Mouse (Mus musculus): Measurements from ENCODE around the gene Cacna2d2. TPM values are rescaled to one million over a fixed set of nuclear protein-coding genes. Genes with fewer than 3 reads are reported as not detected.

The Cacna2d2 gene
- under 1 TPM; 0.15 to 0.65 (median 0.41) TPM for total RNA-seq (2022)

DNA sequence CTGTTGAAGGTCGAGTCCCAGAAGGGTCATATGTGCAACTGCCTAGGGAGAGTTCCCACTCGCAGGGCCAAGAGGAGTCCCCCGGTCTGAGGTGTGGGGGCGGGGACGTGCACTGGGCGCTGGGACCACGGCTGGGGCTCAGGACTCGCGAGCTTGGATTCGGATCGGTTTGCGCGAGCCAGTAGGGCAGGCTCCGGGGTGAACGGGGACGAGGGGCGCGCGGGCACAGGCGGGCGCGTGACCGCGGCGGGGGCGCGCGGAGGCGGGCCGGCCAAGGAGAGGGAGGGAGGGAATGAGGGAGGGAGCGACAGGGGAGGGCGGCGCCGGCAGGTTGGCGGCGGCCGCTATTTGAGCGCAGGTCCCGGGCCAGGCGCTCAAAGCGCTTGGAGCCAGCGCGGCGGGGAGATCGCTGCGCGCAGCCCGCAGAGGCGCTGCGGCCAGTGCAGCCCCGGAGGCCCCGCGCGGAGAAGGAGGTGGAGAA, at the start of gene Cacna2d2:
Gene Cacna2d2, plus strand, starts transcription at position 122 of the 481 bp plus-strand sequence.
- peak; percentile 22 to 42 for DNase-seq (ENCODE audit: low spot score in 2 of 2)

- no peak for DNase-seq (ENCODE audit: low spot score in 2 of 2)
Measured at GRCm38 (mm10) chr9:107354826-107355225, 44.6 kb upstream of the Cacna2d2 start.

- DNase-seq (ENCODE audit: low spot score in 2 of 2): peak; percentile 44 to 52
Measured at GRCm38 (mm10) chr9:107355870-107356765, 43.3 kb upstream of the Cacna2d2 start.

- DNase-seq (ENCODE audit: low spot score in 2 of 2): peak; percentile 57
Measured at GRCm38 (mm10) chr9:107357651-107358050, 41.8 kb upstream of the Cacna2d2 start.

DNA sequence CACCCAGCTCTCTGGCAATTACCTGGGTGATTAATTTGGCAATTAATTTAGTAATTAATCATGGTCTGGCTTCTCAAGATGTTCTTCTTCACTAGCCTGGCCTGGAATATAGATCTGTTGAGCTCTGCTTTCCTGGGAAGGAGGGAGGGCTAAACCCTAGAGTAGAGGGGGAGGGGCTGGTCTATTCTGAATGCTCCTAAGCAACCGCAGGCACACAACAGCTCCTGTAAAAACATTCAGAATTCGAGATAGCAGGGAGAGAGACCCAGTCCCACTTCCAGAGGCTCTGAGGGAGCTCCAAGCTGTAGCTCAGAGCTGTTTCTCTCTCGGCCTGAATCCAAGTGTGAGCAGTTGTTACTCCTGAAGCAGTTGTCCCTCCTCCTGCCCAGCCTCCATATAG, 38.4 kb upstream of the Cacna2d2 start:
- no peak for DNase-seq (ENCODE audit: low spot score in 2 of 2)

DNA sequence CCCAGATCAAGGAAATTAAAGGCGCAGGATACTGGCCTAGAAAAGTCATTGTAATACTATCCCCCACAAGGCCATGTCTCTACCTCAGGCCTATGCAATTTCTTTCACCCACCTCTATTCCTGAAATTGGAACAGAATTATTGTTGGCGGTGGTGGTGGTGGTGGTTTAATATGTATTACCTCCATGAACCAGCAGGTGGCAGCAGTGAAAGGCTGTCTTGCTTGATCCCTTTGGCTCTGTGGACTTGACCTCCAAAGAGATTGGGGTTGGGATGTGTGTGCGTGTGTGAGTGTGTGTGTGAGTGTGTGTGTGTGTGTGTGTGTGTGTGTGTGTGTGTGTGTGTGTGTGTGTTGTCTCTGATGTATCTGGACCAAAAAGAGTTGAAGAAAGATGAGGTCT, 32.8 kb upstream of the Cacna2d2 start:
- DNase-seq (ENCODE audit: low spot score in 2 of 2): no peak

DNA sequence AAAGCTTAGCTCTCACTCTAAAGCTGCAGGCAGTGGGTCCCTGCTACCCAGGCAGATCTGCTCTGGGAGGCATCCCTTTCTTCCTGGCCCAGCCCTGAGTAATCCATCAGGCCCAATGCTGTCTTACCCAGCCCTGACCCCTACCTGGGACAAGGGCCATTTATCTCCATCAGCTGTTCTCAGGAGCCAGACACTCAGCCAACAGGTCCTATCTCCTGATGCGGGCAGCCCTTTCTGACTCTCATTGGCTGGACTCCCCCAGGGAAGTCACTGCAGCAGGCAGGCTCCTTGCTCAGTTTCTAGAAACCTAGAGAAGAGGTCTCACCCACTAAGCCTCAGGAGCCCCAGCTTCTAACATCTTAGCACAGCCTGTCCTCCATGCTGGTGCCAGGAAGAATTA, 31.1 kb upstream of the Cacna2d2 start:
- no peak for DNase-seq (ENCODE audit: low spot score in 2 of 2)

DNA sequence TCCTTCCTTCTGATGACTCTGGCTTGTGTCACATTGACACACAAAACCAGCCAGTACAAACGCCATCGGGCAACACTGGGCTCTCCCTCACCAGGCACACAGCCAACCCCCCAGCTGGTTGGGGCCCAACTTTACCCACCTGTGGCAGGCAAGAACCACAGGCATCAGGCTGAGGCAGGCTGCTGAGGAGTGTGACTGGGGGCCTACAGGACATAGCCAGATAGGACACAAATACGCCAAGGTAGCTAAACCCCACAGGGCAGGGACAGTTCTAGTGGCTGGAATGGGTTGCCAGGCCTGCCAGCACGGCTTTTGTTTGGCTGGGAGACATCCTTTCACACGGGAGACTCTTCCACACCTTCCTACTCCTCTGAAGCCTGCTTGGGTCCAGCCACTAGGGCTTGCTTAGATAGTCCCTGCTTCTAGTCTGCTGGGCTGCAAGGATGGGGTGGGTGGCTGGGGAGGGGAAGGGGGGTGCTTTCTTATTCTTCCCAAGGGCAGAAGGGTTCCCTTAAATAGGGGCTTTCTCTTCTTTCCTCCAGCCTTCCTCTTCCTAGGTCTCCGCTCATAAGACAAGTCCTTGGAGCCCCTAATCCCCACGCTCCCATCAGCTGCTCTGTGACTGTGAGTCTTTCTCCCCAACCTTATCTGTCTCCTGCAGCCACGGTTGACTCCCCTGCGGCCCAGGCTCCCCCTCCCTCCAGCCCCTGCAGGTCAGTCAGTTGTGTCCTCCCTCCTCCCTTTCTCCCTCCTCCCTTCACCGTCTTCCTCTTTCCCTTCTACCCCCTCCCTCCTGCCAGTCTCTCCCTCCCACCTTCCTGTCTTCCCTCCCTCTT, 29.9 kb upstream of the Cacna2d2 start:
- no peak for DNase-seq (ENCODE audit: low spot score in 2 of 2)

DNA sequence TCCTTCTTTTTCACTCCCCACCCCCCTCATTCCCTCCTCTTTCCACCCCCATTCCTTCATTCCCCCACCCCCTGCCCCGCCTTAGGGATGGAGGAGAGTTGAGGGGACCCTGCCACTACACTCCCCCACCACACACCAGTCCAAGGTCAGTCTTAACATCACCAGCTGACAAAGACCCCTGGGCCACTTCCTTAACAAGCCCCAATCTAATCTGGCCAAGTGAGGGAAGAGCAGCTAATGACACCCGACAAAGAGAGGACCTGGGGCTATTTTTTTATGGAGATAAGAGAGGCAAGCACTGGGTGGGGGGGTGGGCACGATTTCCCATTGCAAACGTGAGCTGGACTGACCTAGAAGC, 29.3 kb upstream of the Cacna2d2 start:
- DNase-seq (ENCODE audit: low spot score in 2 of 2): no peak

GRCm38 (mm10) chr9:107372441-107372840, 27.0 kb upstream of the Cacna2d2 start:
- no peak for DNase-seq (ENCODE audit: low spot score in 2 of 2)

DNA sequence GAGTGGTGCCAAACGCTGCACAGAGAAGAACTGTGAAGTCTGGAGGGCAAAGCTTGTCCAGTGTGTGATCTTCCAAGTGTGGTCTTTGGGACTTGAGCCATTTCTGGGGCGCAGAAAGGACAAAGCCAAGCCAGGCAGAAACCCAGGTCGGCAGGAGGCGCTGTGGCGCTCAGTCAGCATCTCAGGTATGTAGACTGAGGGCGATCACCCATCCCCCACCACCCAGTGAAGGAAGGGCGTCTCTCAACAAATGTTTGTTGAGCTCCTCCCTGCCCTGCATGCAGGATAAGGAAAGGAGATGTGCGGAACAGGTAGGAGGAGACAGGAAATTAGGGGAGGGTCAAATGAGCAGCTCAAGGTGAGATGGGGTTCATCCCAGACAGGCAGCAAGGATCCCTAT, 24.8 kb upstream of the Cacna2d2 start:
- DNase-seq (ENCODE audit: low spot score in 2 of 2): no peak

DNA sequence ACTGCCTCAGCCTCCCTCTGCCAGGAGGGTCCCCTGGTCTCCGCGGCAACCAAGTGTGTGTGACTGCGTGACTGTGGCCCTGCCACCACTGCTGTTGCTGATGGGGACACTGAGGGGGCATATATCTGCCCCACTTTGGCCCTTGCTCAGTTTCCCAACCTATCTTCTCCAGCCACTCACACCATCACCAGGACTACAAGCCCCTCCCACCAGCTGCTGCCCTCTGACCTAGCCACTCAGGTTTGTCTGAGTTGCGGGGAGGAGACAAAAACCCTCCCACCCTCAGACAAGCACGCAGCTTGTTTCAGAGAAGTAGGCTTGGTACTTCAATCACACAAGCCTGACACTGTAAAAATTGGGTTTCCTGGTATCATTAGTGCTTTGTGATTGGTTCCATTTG, 24.0 kb upstream of the Cacna2d2 start:
- DNase-seq (ENCODE audit: low spot score in 2 of 2): no peak

GRCm38 (mm10) chr9:107377961-107378512, 21.4 kb upstream of the Cacna2d2 start:
- DNase-seq (ENCODE audit: low spot score in 2 of 2): no peak

DNA sequence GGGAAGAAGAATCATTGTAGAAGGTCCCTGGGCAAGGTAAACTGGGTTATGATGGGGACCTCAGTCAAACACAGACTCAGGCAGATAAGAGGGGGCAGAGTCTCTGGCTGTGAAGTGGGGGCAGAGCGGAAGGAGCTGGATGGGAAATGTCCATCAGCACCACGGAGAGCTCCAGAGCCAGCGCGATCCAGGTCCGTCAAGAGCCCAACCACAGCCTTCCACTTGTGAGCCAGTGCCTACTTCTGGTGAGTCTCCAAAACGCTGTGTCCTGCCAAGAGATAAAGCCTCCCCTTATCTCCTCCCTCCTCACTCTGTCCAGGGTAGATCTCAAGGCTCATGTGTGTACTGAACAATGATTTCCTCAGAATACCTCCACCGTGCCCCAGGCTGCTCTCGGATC, 17.7 kb upstream of the Cacna2d2 start:
- no peak for DNase-seq (ENCODE audit: low spot score in 2 of 2)

GRCm38 (mm10) chr9:107384396-107384795, 15.0 kb upstream of the Cacna2d2 start:
- DNase-seq (ENCODE audit: low spot score in 2 of 2): no peak

- DNase-seq (ENCODE audit: low spot score in 2 of 2): no peak
Measured at GRCm38 (mm10) chr9:107386722-107387121, 12.7 kb upstream of the Cacna2d2 start.

GRCm38 (mm10) chr9:107387708-107388107, 11.7 kb upstream of the Cacna2d2 start:
- no peak for DNase-seq (ENCODE audit: low spot score in 2 of 2)

DNA sequence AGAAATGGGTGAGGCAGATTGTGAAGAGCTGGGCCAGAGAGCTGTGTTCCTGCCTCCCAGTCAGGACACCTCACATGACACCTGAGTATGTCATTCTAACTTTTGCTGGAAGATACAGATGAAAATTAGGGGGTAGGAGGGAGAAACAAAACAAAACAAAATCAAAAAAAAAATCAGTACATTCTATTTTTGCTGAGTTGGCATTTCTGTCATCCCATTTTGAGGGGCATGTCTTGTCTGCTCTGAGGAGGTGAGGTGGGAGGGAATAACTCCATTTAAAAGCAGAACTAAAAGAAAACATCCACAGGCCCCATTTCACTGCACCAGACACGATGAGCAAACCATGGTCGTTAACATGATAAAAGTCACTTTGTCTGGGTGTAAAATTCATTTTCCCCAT, 11.1 kb upstream of the Cacna2d2 start:
- no peak for DNase-seq (ENCODE audit: low spot score in 2 of 2)

DNA sequence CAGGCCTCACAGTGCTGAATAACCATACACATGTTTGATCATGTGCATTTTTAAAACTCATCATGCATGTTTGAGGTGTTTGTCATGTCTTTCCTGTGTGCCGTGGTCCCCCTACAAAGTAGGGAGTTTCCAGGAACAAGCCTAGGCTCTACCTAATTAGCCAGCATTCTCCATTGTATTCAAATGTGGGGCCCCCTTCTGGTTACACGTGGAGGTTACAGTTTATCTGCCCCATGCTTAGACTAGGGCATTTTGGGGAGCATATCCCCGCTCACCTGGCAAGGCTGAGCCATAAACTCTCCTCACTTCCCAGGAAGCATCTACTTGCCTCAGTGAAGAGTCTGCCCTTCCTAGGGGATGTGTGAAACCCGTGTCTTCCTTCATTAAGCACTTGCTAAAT, 3.0 kb upstream of the Cacna2d2 start:
- DNase-seq (ENCODE audit: low spot score in 2 of 2): no peak

- no peak for DNase-seq (ENCODE audit: low spot score in 2 of 2)
Measured at GRCm38 (mm10) chr9:107398968-107399367, 444 bp upstream of the Cacna2d2 start.

DNA sequence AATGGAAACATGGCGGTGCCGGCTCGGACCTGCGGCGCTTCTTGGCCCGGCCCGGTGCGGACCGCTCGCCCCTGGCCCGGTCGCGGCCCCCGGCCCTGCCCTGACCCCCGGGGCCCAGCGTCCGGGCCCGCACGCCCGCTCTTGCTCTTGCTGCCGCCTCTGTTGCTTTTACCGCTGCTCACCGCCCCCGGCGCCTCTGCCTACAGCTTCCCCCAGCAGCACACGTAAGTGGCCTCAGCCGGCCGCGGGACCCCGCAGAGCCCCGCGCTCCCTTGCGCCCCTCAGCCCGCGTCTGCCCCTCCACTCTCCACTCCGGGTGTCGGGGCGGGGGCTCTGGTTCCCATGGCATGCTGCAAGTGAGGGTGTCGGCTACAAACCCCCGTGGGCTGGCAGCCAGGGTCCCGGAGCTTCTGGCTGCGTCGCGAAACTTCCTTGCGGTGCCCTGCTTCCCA, 674 bp downstream of the Cacna2d2 start:
- no peak for DNase-seq (ENCODE audit: low spot score in 2 of 2)
